Mouse (Mus musculus): ENCODE results near the gene Tnfaip2. TPM values are rescaled to one million over a fixed set of nuclear protein-coding genes. Genes with fewer than 3 reads are reported as not detected.

Gene Tnfaip2
- total RNA-seq, 2 experiments from 2014 or later, result 0.77 to 1.2 TPM

GRCm38 (mm10) chr12:111425789-111426460 is 16.3 kb upstream of the Tnfaip2 start:
- DNase-seq (ENCODE audit: low spot score in 2 of 2), result peak; percentile 87 to 89
- intact Hi-C loops (cut with DNase I), result loop anchor here (1.0 to 10.0 kb wide), 3 partner anchors 33 to 219 kb away; no protein-coding TSS in a partner anchor

- intact Hi-C loops (cut with DNase I), result loop anchor here (2.0 to 10.0 kb wide), 2 partner anchors 77 to 217 kb away; no protein-coding TSS in a partner anchor
- DNase-seq (ENCODE audit: low spot score in 2 of 2), result no peak
These were observed 14.7 kb upstream of the Tnfaip2 start for GRCm38 (mm10) chr12:111427438-111428113.

- DNase-seq (ENCODE audit: low spot score in 2 of 2), result no peak
- intact Hi-C loops (cut with DNase I), result loop anchor here (10.0 kb wide), 1 partner anchor 216 kb away; no protein-coding TSS in a partner anchor
These were observed 13.9 kb upstream of the Tnfaip2 start for GRCm38 (mm10) chr12:111428364-111428763.

GRCm38 (mm10) chr12:111428961-111429911 is 13.0 kb upstream of the Tnfaip2 start:
- peak; percentile 43 to 44 for DNase-seq (ENCODE audit: low spot score in 2 of 2)
- intact Hi-C loops (cut with DNase I), result loop anchor here (10.0 kb wide), 1 partner anchor 216 kb away; no protein-coding TSS in a partner anchor

GRCm38 (mm10) chr12:111430049-111430867 is 12.0 kb upstream of the Tnfaip2 start:
- DNase-seq (ENCODE audit: low spot score in 2 of 2), result peak in 1 of 2 experiments; percentile 16
- intact Hi-C loops (cut with DNase I), result no loop called here

- DNase-seq (ENCODE audit: low spot score in 2 of 2), result peak in 1 of 2 experiments; percentile 23
These were observed 11.1 kb upstream of the Tnfaip2 start for GRCm38 (mm10) chr12:111430868-111431817.

GRCm38 (mm10) chr12:111432097-111432496 is 10.2 kb upstream of the Tnfaip2 start:
- intact Hi-C loops (cut with DNase I), result no loop called here
- no peak for DNase-seq (ENCODE audit: low spot score in 2 of 2)

More at GRCm38 (mm10) chr12:111430868-111431817, 11.1 kb upstream of the Tnfaip2 start:
- intact Hi-C loops (cut with DNase I), result no loop called here

- no peak for DNase-seq (ENCODE audit: low spot score in 2 of 2)
- intact Hi-C loops (cut with DNase I), result no loop called here
These were observed 9.4 kb upstream of the Tnfaip2 start for GRCm38 (mm10) chr12:111432751-111433331.

- no peak for DNase-seq (ENCODE audit: low spot score in 2 of 2)
- intact Hi-C loops (cut with DNase I), result no loop called here
These were observed 8.0 kb upstream of the Tnfaip2 start for GRCm38 (mm10) chr12:111434164-111434744.

- intact Hi-C loops (cut with DNase I), result no loop called here
These were observed 7.4 kb upstream of the Tnfaip2 start for GRCm38 (mm10) chr12:111434745-111435327.

GRCm38 (mm10) chr12:111436170-111436569 is 6.1 kb upstream of the Tnfaip2 start:
- intact Hi-C loops (cut with DNase I), result no loop called here
- DNase-seq (ENCODE audit: low spot score in 2 of 2), result peak in 1 of 2 experiments; percentile 22

More at GRCm38 (mm10) chr12:111434745-111435327, 7.4 kb upstream of the Tnfaip2 start:
- no peak for DNase-seq (ENCODE audit: low spot score in 2 of 2)

GRCm38 (mm10) chr12:111436640-111437039 is 5.6 kb upstream of the Tnfaip2 start:
- intact Hi-C loops (cut with DNase I), result no loop called here
- DNase-seq (ENCODE audit: low spot score in 2 of 2), result peak; percentile 27 to 40

- intact Hi-C loops (cut with DNase I), result no loop called here
- DNase-seq (ENCODE audit: low spot score in 2 of 2), result no peak
These were observed 4.9 kb upstream of the Tnfaip2 start for GRCm38 (mm10) chr12:111437222-111437900.

- intact Hi-C loops (cut with DNase I), result no loop called here
- no peak for DNase-seq (ENCODE audit: low spot score in 2 of 2)
These were observed 3.4 kb upstream of the Tnfaip2 start for GRCm38 (mm10) chr12:111438850-111439249.

GRCm38 (mm10) chr12:111440701-111441373 is 1.4 kb upstream of the Tnfaip2 start:
- DNase-seq (ENCODE audit: low spot score in 2 of 2), result no peak
- intact Hi-C loops (cut with DNase I), result no loop called here

- intact Hi-C loops (cut with DNase I), result no loop called here
- DNase-seq (ENCODE audit: low spot score in 2 of 2), result peak; percentile 39 to 58
These were observed 746 bp upstream of the Tnfaip2 start for GRCm38 (mm10) chr12:111441523-111441922.
